In the genomic region with DNA sequence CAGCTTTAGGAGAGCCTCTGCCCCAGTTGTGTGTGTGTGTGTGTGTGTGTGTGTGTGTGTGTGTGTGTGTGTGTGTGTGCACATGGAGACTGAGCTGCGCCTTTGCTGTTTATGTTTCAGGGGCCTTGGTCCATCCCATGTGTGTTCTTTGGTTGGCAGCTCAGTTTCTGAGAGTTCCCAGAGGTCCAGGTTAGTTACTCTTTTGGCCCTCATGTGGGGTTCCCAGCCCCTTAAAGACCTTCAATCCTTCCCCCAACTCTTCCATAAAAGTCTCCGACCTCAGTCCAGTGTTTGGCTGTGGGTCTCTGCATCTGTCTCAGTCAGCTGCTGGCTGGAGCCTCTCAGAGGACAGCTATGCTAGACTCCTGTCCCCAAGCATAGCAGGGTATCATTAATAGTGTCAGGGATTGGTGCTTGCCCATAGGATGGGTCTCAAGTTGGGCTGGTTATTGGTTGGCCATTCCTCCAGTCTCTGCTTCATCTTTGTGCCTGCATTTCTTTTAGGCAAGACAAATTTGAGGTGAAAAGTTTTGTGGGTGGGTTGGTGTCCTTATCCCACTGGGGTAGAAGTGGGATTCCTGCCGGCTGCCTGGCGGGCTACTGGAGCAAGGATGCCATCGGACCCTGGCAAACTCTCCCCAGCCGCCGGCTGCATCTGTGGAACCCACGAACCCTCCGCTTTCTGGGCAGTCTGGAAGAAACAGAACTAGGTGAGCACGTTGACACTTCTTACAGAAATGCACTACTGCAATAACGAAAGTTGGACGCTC, we compare ENCODE assay signal across 7 mouse cellular contexts. TPM values are rescaled to one million over a fixed set of nuclear protein-coding genes. Genes with fewer than 3 reads are reported as not detected.
A peak's percentile ranks its signal among the peaks of the same experiment; 100 is the strongest.
DNase-seq lines count a peak whose midpoint lies in the region; ATAC-seq lines count a peak whose summit lies in the region.

No protein-coding gene starts in this region.

- no peak overlapping the region for H3K27ac ChIP-seq in embryonic facial prominence, embryonic 11.5 days (replicated peaks; ENCODE audit: low read depth, low read length)
- H3K27ac ChIP-seq in intestine, embryonic 14.5 days (ENCODE audit: low read depth): peak overlapping the region; percentile 89
- peak overlapping the region; percentile 24; the same call in 1 of the 2 replicates for H3K27ac ChIP-seq in neural tube, embryonic 11.5 days (ENCODE audit: low read depth, low read length)

- H3K4me2 ChIP-seq in embryonic facial prominence, embryonic 11.5 days (ENCODE audit: low read depth, low read length): peak overlapping the region; percentile 86
- peak overlapping the region; percentile 97 for H3K4me2 ChIP-seq in intestine, embryonic 14.5 days (ENCODE audit: low read length)
- peak overlapping the region; percentile 43 for H3K4me2 ChIP-seq in neural tube, embryonic 11.5 days (ENCODE audit: low read depth)

- WGBS in embryonic facial prominence, embryonic 11.5 days: 15% methylated on average over 12 of the region's 12 CpGs
- WGBS in intestine, embryonic 14.5 days: 11% methylated on average over 12 of the region's 12 CpGs
- 14% methylated on average over 12 of the region's 12 CpGs for WGBS in neural tube, embryonic 11.5 days

- H3K4me1 ChIP-seq in embryonic facial prominence, embryonic 11.5 days (ENCODE audit: control insufficient read depth, insufficient read depth, low read length): peaks cover 4% of the 10 kb centered on the region
- peaks cover 7% of the 10 kb centered on the region for H3K4me1 ChIP-seq in intestine, embryonic 14.5 days (replicated peaks; ENCODE audit: control insufficient read depth, insufficient read depth, low read length)
- H3K4me1 ChIP-seq in neural tube, embryonic 11.5 days (ENCODE audit: control insufficient read depth, insufficient read depth, low read length): no peaks in the 10 kb centered on the region

- ATAC-seq in embryonic facial prominence, embryonic 11.5 days (replicated peaks; ENCODE audit: insufficient number of reproducible peaks, low FRiP score, low TSS enrichment, low read depth): 0 out of 2 replicates have a peak, but pooled peaks have one; percentile 42
- peak; percentile 56 for ATAC-seq in intestine, embryonic 14.5 days (replicated peaks; ENCODE audit: low FRiP score, low TSS enrichment, low read depth)
- peak; percentile 60 for ATAC-seq in neural tube, embryonic 11.5 days (ENCODE audit: insufficient read depth, low FRiP score, low TSS enrichment)
- no peak for ATAC-seq in monocyte, adult 5-6 weeks (replicated peaks; ENCODE audit: insufficient number of reproducible peaks, low FRiP score, low TSS enrichment, poor library complexity, severe bottlenecking)

- H3K27me3 ChIP-seq in embryonic facial prominence, embryonic 11.5 days (ENCODE audit: control insufficient read depth, insufficient read depth, low read length): no peaks in the 10 kb centered on the region
- no peaks in the 10 kb centered on the region for H3K27me3 ChIP-seq in intestine, embryonic 14.5 days (replicated peaks; ENCODE audit: control insufficient read depth, insufficient read depth, low read length)
- no peaks in the 10 kb centered on the region for H3K27me3 ChIP-seq in neural tube, embryonic 11.5 days (ENCODE audit: control insufficient read depth, insufficient read depth, low read length)

- H3K9ac ChIP-seq in embryonic facial prominence, embryonic 11.5 days (replicated peaks; ENCODE audit: low read length): peak overlapping the region; percentile 82
- H3K9ac ChIP-seq in intestine, embryonic 14.5 days (ENCODE audit: low read length): peak overlapping the region; percentile 63
- H3K9ac ChIP-seq in neural tube, embryonic 11.5 days (ENCODE audit: low read length): peak overlapping the region; percentile 78

- H3K36me3 ChIP-seq in embryonic facial prominence, embryonic 11.5 days (replicated peaks; ENCODE audit: control insufficient read depth, insufficient read depth, low read depth, low read length): no peaks in the 10 kb centered on the region
- peaks cover 22% of the 10 kb centered on the region for H3K36me3 ChIP-seq in intestine, embryonic 14.5 days (ENCODE audit: control insufficient read depth, insufficient read depth, low read length)
- no peaks in the 10 kb centered on the region; the same call in 1 of the 2 replicates for H3K36me3 ChIP-seq in neural tube, embryonic 11.5 days (ENCODE audit: control insufficient read depth, insufficient read depth, low read length)

- peak; percentile 14 to 20 for DNase-seq in layer of hippocampus, postnatal 36 days
- DNase-seq in layer of hippocampus, adult 9-10 months (ENCODE audit: low spot score): no peak
- DNase-seq in ES-CJ7 (ENCODE audit: low read depth, low spot score): peak; percentile 7
- no peak for DNase-seq in embryonic facial prominence, embryonic 11.5 days (ENCODE audit: low spot score)
- DNase-seq in intestine, embryonic 14.5 days (ENCODE audit: low spot score): peak; percentile 86
- no peak for DNase-seq in neural tube, embryonic 11.5 days (ENCODE audit: low spot score)

- peak overlapping the region; percentile 71 for H3K4me3 ChIP-seq in embryonic facial prominence, embryonic 11.5 days (ENCODE audit: low read depth, low read length)
- peak overlapping the region; percentile 56 for H3K4me3 ChIP-seq in intestine, embryonic 14.5 days (ENCODE audit: low read depth, low read length)
- peak overlapping the region; percentile 59 for H3K4me3 ChIP-seq in neural tube, embryonic 11.5 days (ENCODE audit: low read depth, low read length)

- no peaks in the 10 kb centered on the region for H3K9me3 ChIP-seq in embryonic facial prominence, embryonic 11.5 days (replicated peaks; ENCODE audit: control insufficient read depth, low read length)
- no peaks in the 10 kb centered on the region for H3K9me3 ChIP-seq in intestine, embryonic 14.5 days (ENCODE audit: control insufficient read depth, low read length)
- H3K9me3 ChIP-seq in neural tube, embryonic 11.5 days (ENCODE audit: control insufficient read depth, low read length): no peaks in the 10 kb centered on the region

RNA-seq across cellular contexts. Expression of gene Tmem18, which starts 0.5 kb away (rescaled TPM):
- 10 to 100 TPM; 37.4 to 39.3 TPM for total RNA-seq in layer of hippocampus, postnatal 36 days (2021)
- polyA plus RNA-seq in embryonic facial prominence, embryonic 11.5 days (2014; fragmentation: Nextera tagmentation; extraction: Ambion mirVana): 28.7 and 29.6 TPM in 2 replicates
- polyA plus RNA-seq in intestine, embryonic 14.5 days (2014; fragmentation: Nextera tagmentation; extraction: Ambion mirVana): 25.3 and 26.4 TPM in 2 replicates
- polyA plus RNA-seq in neural tube, embryonic 11.5 days (2014; fragmentation: Nextera tagmentation; extraction: Ambion mirVana): 29.4 and 29.7 TPM in 2 replicates
- 6.3 to 15.0 TPM (median 7.4 TPM) in 3 replicates for total RNA-seq in monocyte, adult 5-6 weeks (2017)

Comparison
In these comparisons a context has a peak if more than half of its experiments do, and no peak if none do; other contexts are left out.
1. DNase-seq: peak in layer of hippocampus, postnatal 36 days (2 of 2), ES-CJ7 (single experiment) and intestine, embryonic 14.5 days (single experiment); none in layer of hippocampus, adult 9-10 months (single experiment), embryonic facial prominence, embryonic 11.5 days (single experiment) and neural tube, embryonic 11.5 days (single experiment).
2. H3K4me2 ChIP-seq: peak in every context shown above with its lines; median percentile 97 in intestine, embryonic 14.5 days; 86 in embryonic facial prominence, embryonic 11.5 days; 43 in neural tube, embryonic 11.5 days.
3. Peak in every context shown above with its lines, with median percentiles within 50 percentile points of each other: H3K4me3 ChIP-seq and H3K9ac ChIP-seq.